Mouse (Mus musculus): ENCODE results near the gene Irak4.

The Irak4 gene

DNA sequence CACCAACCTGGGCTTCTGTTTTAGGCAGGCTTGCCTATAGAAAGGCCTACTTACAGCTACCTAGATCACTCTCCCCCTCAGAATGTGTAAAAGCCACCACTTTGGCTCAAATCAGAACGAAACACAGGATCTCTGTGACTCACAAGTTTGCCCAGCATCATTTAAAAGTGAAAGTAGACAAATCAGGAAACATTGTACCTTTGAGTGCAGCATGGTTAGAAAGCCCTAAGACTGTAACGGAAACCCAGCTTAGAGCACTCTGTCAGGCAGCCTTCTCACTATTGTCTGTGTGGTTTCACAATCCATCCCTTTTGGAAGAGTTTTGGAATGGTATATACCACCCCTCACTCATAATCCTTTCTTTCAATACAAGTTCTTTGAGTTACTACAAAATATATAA, 21.5 kb downstream of the Irak4 start:
- DNase-seq, result no peak

DNA sequence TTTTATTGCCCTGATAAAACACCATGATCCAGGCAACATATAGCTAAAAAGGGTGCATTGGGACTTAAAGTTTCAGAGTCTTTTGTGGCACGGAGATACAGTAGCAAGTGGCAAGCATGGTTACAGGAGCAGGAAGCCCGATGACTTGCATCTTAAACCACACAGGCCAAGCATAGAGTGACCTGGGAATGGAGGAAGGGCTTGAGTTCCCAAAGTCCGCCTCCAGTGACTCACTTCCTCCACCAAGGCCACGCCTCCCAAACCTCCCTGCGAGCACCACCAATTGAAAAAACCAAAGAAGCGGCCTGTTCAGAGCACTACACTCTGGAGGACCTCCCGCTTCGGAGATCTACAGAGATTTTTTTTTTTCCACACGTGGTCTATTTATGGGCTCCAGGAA, 22.4 kb downstream of the Irak4 start:
- no peak for DNase-seq

DNA sequence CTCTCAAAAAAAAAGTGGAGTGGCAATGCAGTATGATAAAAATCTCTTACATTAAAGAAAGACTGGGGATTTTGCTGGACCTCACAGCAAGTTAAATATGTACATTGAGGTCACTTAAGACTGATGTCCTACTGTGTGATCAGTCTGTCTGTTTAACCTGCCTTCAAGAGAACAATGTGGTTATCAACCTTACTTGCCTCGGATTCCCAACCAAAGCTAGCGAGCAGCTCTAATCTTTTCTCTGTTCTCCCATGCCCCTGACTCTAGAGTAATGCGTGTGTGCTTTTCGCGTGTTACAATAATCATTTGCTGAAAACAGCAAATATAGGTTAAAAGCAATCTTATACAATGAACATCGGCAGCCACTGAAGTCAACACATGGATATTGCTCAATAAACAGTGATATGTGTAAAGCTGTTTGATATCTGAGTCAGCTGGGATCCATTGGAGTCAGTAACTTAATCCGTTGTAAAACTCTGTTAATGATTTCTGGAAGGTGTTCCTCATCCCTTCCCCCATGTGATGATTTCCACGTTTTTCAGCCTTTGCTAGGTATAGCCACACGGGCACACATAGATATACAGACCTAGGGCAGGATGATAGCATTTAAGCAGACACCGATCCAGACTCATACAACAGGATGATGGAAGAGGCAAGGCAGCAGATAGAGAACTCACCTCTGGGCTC, 25.2 kb downstream of the Irak4 start:
- DNase-seq, result no peak

DNA sequence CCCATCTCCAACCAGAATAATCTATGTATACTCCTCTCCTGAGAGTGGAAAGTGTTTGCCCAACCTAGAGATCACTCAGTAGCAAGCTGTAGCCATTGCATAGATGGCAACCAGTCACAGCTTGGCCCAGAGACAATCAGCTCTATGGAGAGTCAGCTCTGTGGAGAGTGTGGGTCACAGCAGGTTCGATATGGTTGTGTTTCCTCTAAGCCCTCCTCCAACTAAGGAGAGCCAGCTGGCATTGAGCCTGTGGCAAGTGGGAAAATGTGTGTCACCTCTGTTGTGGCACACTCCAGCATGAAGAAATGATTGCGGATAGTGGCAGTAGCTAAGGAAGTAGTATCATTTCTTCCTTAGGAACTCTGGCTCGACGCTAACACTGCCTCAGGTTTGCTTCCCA, 28.1 kb downstream of the Irak4 start:
- DNase-seq, result no peak

DNA sequence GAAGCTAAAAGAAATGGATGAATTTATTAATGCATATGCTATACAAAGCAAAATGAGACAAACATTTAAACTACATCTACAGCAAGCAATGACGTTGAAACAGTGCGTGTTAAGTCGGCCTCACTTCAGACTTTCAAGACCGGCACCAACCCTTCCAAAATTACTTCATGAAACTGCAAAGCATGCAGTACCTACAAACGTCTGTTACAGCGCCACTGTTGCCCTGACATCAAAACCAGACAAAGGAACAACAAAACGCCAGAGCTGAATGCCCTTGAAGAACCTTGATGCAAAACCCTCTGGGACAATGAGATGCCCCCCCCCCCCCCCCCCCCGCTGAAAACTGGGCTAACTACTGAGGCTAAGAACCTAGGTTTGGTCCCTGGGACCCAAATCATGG, 29.3 kb downstream of the Irak4 start:
- no peak for DNase-seq

DNA sequence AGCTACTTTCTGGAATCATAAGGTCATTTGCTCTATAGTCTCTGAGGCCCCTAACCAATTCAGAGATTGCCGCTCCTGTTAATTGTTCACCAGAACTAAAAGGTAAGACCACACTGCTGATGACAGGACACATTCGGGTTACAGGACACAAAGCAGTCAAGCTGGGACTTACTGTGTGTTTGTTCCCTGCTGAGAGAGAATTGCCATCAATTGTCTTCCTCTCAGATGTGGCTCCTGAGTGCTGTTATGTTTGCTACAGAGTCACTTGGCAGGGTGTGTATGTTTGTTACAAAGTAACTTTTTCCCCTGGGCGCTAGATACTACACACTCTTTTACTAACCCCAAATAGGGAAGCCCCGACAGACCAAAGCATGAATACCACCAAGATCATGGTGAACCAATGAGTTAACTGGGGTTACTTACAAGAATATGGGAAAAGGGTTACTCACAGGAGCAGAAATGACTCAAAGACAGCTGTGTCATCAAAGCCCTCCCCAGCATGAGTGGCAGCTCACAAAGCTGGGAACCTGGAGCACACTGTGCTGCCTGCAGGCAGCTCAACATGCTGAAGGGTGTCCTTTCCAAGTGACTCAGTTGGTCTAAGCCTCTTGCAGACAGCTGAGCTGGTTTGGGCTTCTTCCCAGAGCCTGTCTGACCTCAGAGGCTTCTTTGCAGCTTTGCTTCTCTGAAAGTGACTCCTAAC, 31.3 kb downstream of the Irak4 start:
- no peak for DNase-seq

DNA sequence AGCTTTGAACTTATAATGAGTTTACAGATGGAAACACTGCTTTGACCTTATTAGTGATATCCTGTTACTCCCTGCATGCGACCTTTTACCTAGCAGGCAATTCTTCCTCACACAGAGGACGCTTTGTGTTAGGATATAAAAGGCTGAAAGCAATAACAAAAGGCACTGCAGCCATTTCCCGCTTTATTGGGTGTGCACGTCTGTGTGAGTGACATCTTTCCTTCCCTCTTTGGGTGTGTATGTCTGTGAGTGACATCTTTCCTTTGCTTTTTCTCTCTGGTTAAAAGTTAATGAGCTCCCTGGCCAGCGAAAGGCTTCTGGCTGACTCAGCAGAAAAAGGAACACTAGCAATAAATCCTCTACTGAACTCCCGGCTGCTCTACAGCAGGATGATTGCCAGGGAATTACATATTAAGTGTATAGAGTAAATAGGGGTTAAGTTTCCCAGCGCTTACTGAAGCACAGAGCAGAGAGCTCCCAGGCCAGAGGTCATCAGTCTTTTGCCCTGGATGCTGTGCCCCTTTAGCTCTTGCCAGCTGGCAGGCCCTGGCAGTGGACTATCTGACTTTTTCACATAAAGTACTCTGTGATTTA, 38.7 kb downstream of the Irak4 start:
- DNase-seq, result no peak

DNA sequence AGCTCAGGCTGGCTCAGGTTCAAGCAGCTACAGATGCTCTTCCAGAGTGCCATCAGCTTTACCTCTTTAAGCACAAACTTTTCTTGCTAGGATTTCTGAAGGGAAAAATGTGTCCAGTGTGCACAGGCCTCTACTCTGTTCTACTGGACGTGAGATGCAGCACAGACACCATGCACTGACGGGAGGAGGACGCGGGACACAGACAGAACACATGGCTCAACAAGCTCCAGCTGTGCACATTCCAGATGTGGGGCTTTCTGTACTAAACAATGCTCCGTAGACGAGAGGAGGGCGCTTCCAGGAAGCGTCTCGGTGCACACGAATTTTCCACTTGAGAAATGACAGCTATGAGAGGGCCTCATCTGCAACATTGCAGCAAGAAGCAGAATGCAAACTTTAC, 39.7 kb downstream of the Irak4 start:
- no peak for DNase-seq

DNA sequence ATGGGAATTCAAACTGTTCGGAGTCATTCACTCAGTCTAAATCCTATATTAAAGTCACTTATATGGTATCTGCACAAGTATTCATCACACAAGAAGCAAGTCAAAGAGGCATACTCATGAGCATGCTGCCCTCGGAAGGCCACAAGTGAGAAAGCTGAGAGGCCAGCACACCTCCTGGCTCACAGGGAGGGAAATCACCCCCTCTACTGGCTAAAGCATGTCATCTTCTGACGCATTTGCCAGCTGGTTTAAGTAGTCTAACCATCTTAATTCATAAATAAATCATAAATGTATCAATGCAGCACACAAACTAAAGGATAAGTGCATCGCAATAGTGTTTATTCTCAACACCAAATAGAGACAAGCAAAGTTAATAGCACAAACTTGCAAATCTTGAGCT, 41.3 kb downstream of the Irak4 start:
- DNase-seq, result no peak

DNA sequence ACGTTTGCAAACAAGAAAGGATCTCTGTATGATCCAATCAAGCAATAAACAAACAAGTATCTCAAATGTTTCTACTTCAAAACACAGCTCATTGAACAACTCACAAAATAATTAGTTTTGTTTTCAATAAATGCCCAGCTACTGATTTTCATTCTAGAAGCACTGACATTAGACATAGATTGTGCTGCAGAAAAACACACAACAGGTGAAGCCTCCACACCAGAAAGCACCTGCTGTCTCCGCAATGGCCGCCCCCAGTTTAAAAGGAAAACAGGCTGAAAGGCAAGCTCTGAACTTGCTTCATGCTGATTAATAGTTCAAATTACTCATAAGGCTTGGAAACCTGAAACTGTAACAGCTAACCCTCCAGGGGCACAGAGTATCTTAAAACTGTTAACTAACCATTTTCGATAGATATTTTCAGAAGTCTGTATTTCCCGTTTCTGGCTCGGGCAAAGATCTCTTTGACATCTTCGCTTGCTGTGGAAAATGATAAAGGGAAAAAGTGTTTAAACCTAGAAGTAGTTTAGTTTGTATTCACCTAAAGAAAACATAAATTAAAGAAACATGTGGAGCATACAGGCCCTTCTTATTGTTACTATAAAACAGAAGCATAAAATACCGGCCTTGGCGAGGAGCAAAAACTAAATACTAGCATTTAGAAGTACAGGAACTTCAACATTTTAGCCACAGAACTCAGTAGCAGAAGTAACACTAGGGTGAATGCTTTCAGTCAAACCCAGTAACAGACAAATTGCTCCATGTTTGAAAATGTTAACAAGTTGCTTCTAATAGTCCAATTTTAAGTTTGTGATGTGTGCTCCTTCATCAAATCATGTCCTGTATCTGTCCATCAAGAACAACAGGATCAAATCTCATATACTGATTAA, 44.6 kb downstream of the Irak4 start:
- no peak for DNase-seq

DNA sequence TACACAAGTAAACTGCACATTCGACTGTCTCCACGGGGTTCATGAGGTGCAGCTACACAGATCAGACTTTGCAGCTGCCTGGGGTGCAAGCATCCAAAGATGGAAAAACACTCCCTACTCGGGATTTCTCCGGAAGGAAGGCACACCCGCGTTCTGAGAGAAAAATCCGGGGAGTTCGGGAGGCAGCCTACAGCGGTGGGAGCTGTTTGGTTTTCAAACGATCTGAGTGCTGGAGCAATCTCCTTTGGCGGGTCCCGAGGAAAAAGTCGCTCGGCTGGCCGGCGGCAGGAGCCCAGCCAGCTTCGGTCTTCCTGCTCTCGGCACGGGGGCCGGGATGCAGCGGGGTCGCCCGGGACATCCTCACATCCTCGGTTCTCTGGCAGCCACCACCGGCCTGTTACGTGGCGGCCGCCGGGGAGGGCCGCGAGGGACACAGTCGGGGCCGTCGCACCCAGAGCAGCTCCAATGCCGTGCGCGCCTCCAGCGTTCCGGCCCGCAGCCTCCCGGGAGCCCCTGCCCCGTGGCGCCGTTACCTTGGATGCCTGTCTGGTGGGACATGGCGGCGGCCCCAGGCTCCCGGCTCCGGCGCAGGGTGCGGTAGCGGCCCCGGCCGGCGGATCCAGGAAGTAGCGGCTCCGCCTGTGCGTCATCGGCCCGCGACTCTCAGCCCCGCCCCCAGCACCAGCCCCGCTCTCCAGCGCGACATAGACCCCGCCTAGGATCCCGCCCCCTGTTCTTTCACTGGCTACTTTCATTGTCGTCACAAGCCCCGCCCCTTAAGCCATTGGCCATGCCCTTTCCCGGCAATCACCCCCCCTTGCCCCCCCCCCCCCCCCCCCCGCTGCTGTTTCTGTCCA, 46.0 kb downstream of the Irak4 start, which contains the start of gene Twf1:
Gene Twf1 (minus strand): TSS at position 671 of the 857 bp plus-strand sequence.
- DNase-seq, result peak; percentile 94 to 95

DNA sequence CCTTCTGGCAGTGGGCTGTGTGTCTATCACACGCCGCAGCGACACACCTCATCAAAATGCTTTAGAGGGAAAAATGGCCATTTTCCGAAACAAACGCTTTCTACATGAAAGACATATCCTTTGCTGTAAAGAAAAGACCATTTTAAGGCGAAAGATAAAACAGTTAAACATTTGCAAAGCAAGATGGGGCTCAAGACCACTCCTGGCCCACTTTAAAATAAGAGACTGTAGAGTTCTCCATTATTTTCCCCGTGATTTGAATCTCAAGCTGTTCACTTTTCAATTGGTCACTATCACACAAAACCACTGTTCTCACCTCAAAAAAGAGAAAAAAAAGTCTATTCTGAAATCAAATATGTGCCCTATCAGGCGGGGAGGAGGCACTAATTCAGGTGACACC, 46.6 kb downstream of the Irak4 start:
- DNase-seq, result no peak

DNA sequence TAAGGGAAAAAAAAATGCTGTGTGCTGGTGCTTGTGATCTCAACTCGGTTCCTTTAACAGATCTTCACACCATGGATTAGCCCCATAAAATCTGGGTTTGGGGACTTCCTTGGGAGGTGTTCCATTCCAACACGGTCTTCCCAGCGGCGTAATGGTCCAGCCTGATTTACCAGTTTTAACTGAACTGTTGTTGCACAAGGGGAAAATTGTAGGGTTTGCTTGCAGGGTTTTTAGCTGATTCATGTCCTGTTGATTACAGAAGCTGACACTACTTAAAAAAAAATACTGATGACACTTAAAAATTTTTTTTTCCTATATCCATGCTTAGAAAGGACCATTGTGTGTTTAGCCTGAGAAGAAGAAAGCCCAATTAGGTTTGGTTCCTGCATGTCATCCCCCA, 47.9 kb downstream of the Irak4 start:
- DNase-seq, result no peak

DNA sequence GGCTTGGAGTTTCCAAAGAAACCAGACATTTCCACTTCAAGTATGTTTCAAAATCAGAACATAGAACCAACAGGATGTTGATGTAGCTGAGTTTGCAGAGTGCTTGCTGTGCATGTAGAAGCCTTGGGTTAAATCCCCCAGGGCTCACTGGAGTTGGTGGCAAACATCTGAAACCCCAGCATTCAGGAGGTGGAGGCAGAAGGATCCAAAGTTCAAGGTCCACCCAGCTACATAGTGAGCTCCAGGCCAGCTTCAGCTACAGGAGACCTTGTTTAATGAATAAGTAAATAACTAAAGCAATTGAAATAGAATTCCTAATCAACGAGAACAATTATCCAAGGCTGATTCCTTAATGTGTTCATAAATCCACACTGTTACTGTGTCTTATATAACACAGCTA, 50.1 kb downstream of the Irak4 start:
- DNase-seq, result no peak

DNA sequence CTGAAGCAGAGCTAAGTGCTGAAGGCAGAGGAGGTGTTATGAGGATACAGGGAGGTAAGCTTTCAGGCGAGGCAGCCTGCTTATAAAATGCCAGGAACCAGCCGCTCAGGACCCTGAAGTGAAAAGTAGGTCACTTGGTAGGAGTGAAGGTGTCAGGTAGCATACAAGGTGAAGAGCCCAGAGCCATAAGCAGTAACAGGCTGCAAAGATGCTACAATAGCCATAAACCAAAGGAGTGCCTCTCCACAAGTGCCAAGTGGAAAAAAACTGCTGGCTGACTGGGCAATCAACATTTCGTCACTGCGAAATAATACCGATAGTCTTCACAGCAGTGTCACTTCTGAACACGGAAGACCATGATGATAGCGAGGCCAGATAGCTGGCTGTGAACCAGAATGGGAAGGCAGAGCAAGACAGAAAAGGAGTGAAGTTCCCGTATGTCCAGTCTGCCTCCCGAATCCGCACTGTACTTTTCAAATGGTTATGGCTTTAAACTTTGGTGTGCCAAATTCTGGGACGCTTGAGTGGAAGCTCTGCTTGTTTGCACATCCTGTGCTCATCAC, 56.8 kb downstream of the Irak4 start:
- DNase-seq, result no peak

DNA sequence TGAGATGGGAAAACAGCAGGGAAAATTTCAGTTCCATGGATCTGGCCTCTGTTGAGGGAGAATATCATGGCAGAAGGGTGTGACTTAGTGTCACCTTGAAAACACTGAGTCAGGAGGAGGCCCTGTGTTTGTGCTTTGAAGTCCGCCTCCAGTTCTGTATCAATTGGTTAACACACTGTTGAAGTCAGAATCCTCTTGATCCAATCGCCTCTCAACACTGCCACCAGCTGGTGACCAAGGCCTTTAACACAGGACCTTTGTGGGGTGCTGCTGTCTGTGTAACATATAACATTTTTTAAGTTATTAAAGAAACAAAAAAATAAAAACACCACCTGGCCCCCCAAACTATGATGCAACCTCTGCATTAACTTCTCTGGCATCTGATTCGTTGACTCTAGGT, 57.9 kb downstream of the Irak4 start:
- DNase-seq, result no peak

DNA sequence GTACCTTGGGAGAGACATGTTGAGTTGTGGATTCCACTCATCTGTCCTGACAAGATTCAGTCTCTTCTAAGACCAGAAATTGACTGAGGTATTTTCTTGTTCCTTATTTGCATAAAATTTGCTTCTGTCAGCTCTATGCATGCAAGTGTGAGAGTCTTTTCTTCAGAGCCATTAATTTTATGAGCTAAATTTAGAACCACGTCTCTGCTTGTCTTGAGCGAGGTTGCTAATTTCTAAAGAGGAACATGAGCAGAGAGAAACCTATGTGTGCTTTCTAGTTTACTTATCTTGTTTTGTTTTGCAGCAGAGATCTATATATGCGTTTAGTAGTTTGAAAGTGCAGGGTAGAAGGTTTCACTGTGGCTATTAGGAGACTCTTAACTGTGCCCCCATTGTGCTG, 59.0 kb downstream of the Irak4 start:
- no peak for DNase-seq

DNA sequence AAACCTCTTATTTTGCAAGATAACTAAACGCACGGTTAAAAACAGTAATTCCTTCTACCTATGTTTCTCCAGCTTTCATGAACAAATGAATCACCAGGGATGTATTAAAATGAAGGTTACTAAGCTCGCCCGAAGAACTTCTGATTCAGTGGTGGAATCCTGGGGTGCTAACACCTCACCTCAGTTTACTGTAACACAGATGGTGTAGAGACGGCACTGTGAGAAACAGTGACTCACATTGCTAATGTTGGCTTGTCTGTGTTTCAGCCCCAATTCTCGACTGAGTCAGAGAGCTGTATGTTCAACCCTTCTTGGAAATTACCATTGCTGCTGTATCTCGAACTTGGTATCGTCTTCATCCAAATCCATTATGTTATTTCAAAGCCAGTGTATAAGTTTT, 64.3 kb downstream of the Irak4 start:
- DNase-seq, result no peak

DNA sequence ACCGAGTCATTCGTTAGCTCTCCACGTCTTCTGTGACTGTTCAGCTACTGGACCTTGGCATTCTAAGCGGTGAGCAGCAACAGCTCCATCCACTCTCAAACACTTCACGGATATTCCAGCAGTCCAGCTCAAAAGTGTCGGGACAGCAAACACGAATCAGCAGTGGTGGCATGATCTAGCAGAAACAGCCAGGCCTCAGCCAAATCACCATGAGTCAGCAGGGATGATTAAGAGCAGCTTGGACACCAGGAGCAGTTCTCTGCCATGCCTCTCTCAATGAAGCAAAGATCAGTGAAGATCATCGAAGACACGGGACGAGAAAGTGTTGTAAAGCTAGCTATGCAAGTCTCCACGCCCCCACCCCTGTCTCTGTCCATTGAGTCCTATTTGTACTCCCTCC, 72.6 kb downstream of the Irak4 start:
- no peak for DNase-seq

DNA sequence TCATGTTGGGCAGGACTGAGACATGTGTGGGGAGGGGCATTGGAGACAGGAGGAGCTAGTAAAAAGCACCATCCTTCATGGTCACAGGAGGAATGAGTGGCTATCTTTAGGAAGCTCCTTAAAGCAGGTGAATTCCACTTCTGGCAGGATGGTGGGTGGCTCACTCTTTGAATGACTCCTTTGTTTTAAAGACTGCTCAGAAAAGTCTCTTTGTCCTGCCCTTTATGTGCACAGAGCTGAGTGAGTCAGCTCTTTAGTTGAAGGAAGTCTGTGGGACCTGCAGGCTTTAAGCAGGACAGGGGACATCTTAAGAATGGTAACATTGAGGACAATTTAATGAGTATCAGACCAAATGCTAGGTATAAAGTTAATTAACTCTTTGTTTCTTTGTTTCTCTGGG, 77.5 kb downstream of the Irak4 start:
- DNase-seq, result no peak

DNA sequence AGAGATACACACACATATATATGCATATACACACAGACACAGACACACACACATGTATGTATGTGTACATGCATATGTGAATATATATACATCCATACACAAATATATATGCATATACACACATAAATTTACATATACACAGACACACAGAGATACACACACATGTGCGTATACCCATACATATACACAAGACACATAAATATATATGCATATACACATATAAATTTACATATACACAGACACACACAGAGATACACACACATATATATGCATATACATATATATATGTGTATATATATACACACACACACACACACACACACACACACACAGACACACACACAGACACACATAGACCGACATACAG, 85.0 kb downstream of the Irak4 start:
- DNase-seq, result no peak

Data from thymus, adult 18-20 months (tissue).